Comparison of ENCODE assay signal across 10 mouse cellular contexts in the genomic region with DNA sequence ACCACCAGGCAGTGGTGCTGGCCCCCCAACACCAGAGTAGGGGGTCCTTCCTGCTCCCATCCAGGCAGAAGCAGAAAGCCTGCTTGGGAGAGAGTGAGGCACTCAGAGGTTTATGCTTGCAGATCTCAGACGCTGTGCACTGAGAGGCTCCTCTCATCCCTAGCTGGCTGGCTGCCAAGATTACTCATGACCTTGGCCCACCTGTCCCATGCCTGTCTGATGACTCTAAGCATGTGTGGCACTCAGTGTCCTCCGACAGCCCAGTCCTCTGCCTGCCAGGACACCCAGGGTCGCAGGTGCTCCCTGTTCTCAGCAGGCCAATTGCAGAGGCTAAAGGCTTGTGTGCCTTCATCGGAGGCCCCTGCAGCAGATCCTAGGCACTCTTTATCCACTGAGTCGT. TPM values are rescaled to one million over a fixed set of nuclear protein-coding genes. Genes with fewer than 3 reads are reported as not detected.
DNase-seq lines count a peak whose midpoint lies in the region; ATAC-seq and TF ChIP-seq lines count a peak whose summit lies in the region.
"Had no signal": no experiment of that assay in that cellular context is flagged by ENCODE, and none has a peak within 500 bp of the region (broad histone marks: within the 10 kb centered on the region; RNA-seq: fewer than 3 reads in every experiment).

No protein-coding gene starts in this region.

- no peak overlapping the region for H3K4me2 ChIP-seq in limb, embryonic 14.5 days (replicated peaks; ENCODE audit: low read depth, low read length, severe bottlenecking)
- no peak overlapping the region for H3K4me2 ChIP-seq in midbrain, embryonic 15.5 days

- H3K4me3 ChIP-seq in limb, embryonic 14.5 days (replicated peaks; ENCODE audit: low read length): no peak overlapping the region
- H3K4me3 ChIP-seq in midbrain, embryonic 15.5 days: no peak overlapping the region

- no peaks in the 10 kb centered on the region for H3K27me3 ChIP-seq in limb, embryonic 14.5 days (ENCODE audit: control insufficient read depth, insufficient read depth, low read length)
- H3K27me3 ChIP-seq in midbrain, embryonic 15.5 days (replicated peaks): no peaks in the 10 kb centered on the region

- H3K36me3 ChIP-seq in limb, embryonic 14.5 days (ENCODE audit: control insufficient read depth, insufficient read depth, low read length): no peaks in the 10 kb centered on the region
- no peaks in the 10 kb centered on the region for H3K36me3 ChIP-seq in midbrain, embryonic 15.5 days (replicated peaks)

- H3K9ac ChIP-seq in limb, embryonic 14.5 days (ENCODE audit: low read depth, low read length, severe bottlenecking): peak overlapping the region; percentile 28
- no peak overlapping the region for H3K9ac ChIP-seq in midbrain, embryonic 15.5 days

- ATAC-seq in limb, embryonic 14.5 days (ENCODE audit: low FRiP score, low read depth): no peak
- no peak for ATAC-seq in midbrain, embryonic 15.5 days (replicated peaks)

- H3K9me3 ChIP-seq in limb, embryonic 14.5 days (ENCODE audit: control insufficient read depth, low read length): no peaks in the 10 kb centered on the region
- H3K9me3 ChIP-seq in midbrain, embryonic 15.5 days: no peaks in the 10 kb centered on the region

- no peak overlapping the region for H3K27ac ChIP-seq in limb, embryonic 14.5 days (replicated peaks; ENCODE audit: low read depth, low read length)
- H3K27ac ChIP-seq in midbrain, embryonic 15.5 days: no peak overlapping the region

- no peak for TF ChIP-seq POLR2A in limb, embryonic 14.5 days (IDR thresholded peaks at IDR 0.05; ENCODE audit: borderline replicate concordance, extremely low read depth, insufficient read depth, insufficient read length)

- H3K4me1 ChIP-seq in limb, embryonic 14.5 days (ENCODE audit: control insufficient read depth, insufficient read depth, low read length): 0 out of 2 replicates have a peak, but pooled peaks cover 4% of the 10 kb centered on the region
- no peaks in the 10 kb centered on the region; the same call in 1 of the 2 replicates for H3K4me1 ChIP-seq in midbrain, embryonic 15.5 days

- 62% methylated on average over 5 of the region's 5 CpGs for WGBS in limb, embryonic 14.5 days
- 65% methylated on average over 5 of the region's 5 CpGs for WGBS in midbrain, embryonic 15.5 days

- peak; percentile 59 for DNase-seq in kidney, postnatal 10 days
- DNase-seq in kidney, adult 9 months: no peak
- DNase-seq in adrenal gland, adult (ENCODE audit: inconsistent age in 2 of 2, low spot score in 1 of 2): peak; percentile 93 to 94
- peak; percentile 80 to 82 for DNase-seq in cerebellum, postnatal 36 days
- peak; percentile 16 for DNase-seq in limb, embryonic 14.5 days (ENCODE audit: low spot score)
- DNase-seq in adipocyte (ENCODE audit: low spot score): no peak
- DNase-seq in thymus, postnatal 4 days: no peak
- DNase-seq: thymus, postnatal 14 days had no signal

RNA-seq across cellular contexts. Expression of a gene that starts 4.4 kb away (rescaled TPM):
- polyA plus RNA-seq in limb, embryonic 14.5 days (2012; rRNA removed): 0.42 and 0.50 TPM in 2 replicates
- polyA plus RNA-seq in limb, embryonic 14.5 days (2014; fragmentation: Nextera tagmentation; extraction: Ambion mirVana): not detected in 2 replicates
- polyA plus RNA-seq in midbrain, embryonic 15.5 days (2015; fragmentation: Nextera tagmentation; extraction: Ambion mirVana): 0.44 TPM in 1 of 2 replicates, not detected in the other
- polyA plus RNA-seq: embryonic facial prominence, embryonic 11.5 days had no signal

RNA-seq across cellular contexts. Expression of a gene that starts 17.8 kb away (rescaled TPM):
- 511 and 686 TPM in 2 replicates for polyA plus RNA-seq in limb, embryonic 14.5 days (2012; rRNA removed)
- 440 and 493 TPM in 2 replicates for polyA plus RNA-seq in limb, embryonic 14.5 days (2014; fragmentation: Nextera tagmentation; extraction: Ambion mirVana)
- 1,179 and 1,183 TPM in 2 replicates for polyA plus RNA-seq in midbrain, embryonic 15.5 days (2015; fragmentation: Nextera tagmentation; extraction: Ambion mirVana)

Comparison
In these comparisons a context has a peak if more than half of its experiments do, and no peak if none do; other contexts are left out.
1. DNase-seq: peak in kidney, postnatal 10 days (single experiment), adrenal gland, adult (2 of 2), cerebellum, postnatal 36 days (2 of 2) and limb, embryonic 14.5 days (single experiment); none in kidney, adult 9 months (single experiment), adipocyte (single experiment) and thymus, postnatal 4 days (single experiment).